Mouse (Mus musculus) layer of hippocampus, postnatal 36 days (tissue): ENCODE measurements around the gene Polr3c. TPM values are rescaled to one million over a fixed set of nuclear protein-coding genes. Genes with fewer than 3 reads are reported as not detected.
"Not testable (repeated sequence)": the region's sequence is repeated elsewhere in the genome, so short reads cannot be mapped to it uniquely, and the experiment has no call there.

Source experiments
- DNase-seq, 2 experiments: peaks; one replicate each; pipeline ENCODE4 v3.0.0; 2022
- total RNA-seq, 2 experiments: library from RNA; stranded (reverse); gene quantifications; 2 replicates each; pipeline ENCODE4 v1.2.3; 2021

The Polr3c gene
- 10 to 100 TPM; 22.0 to 24.1 TPM for total RNA-seq

GRCm38 (mm10) chr3:96727343-96727827 lies at the start of gene Polr3c, which contains the start of gene Rnf115:
Gene Polr3c (minus strand): TSS chr3:96727628.
Gene Rnf115 (plus strand): TSS chr3:96727664.
- DNase-seq, result peak; percentile 96

- DNase-seq, result no peak
Measured at GRCm38 (mm10) chr3:96777120-96777519, 49.7 kb upstream of the Polr3c start.

GRCm38 (mm10) chr3:96772949-96773348 lies 45.5 kb upstream of the Polr3c start:
- DNase-seq, result no peak

DNA sequence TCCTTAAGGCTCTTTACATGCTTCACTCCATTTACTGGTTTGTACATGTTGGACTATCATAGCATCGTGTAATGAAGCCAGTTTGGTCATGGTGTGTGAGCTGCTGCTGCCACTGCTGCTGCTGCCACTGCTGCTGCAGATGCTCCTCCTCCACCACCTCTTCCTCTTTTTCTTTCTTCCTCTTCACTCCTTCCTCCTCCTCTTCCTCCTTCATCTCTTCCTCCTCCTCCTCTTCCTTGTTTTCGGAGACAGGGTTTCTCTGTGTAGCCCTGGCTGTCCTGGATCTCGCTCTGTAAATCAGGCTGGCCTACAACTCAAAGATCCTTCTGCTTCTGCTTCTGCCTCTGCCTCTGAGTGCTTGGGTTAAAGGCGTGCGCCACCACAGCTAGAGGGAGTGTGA lies 42.5 kb upstream of the Polr3c start:
- no peak for DNase-seq

GRCm38 (mm10) chr3:96764528-96764927 lies 37.1 kb upstream of the Polr3c start:
- DNase-seq, result no peak

- DNase-seq, result peak in 1 of 2 experiments; percentile 16
Measured at GRCm38 (mm10) chr3:96759695-96760094, 32.3 kb upstream of the Polr3c start.

DNA sequence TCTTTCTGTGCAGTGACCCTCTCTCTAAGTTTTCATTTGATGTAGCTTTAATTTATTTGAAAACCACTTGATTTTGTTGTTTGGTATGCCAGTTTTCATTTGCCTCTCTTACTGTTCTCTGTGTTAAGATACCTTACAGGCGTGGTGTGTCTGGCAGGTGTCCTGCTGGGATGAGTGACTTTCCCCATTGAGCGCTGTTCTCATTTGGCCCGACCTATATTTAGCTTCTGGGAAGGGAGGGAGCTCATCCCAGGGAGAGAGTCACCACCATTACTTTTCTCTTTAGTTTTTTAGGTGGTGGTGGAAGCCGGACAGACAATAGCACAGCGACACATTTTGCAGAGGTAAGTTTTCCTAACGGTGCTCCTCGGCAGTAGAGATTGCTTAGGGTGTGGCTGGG lies 30.3 kb upstream of the Polr3c start:
- DNase-seq, result no peak

DNA sequence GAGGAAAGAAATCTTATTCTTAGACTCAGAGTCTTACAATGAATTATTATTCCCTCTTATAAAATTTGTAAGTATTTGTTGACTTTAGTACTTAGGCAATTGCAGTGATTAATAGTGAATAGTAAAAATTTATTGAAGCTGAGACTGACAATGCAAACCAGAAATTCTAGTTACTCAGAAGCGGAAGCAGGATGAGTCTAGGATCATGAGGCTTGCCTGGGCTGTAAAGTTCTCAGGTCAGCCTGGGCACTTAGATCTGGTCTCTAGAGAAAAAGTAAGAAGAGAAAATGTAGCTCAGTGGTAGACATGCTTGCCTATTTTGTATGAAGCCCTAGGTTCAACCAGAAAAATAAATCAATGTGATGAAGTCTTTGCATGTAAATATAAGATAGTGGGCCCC lies 28.5 kb upstream of the Polr3c start:
- DNase-seq, result no peak

DNA sequence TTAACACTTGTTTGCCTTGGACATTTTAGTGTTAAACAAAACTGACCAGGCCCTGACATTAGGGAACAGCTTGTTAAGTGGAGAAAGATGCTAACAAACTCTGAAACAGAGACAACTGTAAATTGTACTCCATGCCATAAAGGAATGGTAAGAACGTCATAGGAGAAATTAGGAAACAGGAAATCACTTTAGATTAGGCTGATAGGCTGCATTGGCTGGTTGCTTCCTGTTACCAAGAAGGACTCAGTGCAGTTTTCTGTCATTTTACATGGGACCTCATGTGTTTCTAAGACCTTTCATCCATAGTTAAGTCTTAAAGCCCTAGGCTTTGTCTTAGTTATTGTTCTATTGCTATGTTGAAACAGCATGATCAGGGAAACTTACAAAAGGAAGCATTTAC lies 19.4 kb upstream of the Polr3c start:
- DNase-seq, result no peak

DNA sequence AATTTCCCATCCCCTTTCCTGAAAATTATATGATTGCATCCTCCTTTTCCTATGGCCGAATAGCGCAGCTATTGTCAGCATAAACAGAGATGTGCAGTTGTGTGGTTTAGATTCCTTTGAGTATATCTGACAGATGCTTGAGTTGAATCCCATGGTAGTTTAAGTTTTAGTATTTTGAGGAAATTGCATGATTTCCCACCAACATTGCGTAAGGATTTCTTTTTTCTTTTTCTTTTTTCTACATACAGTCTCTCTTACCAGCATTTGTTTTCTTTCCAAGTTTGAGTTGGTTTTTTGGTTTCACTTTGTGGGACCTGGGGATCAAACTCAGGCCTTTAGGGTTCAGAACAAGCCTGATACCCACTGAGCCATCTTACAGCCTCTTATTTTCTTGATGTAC lies 16.9 kb upstream of the Polr3c start:
- DNase-seq, result no peak

GRCm38 (mm10) chr3:96740279-96740678 lies 12.9 kb upstream of the Polr3c start:
- DNase-seq, result not testable (repeated sequence)

DNA sequence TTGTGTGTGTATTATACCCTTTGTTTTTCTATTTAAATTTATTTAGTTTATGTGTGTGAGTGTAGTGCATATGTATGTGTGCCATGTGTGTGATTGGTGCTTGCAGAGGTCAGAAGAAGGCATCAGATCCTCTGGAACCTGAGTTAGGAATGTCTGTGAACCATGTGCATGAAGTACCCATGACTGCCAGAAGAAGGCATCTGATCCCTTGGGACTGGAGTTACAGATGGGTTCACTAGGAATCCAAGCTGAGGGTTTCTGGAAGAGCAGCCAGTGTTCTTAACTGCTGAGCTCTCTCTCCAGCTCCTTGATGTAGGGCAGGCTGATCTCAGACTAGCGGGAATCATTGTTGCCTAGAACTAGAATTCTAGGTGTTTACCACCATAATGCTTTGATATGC lies 10.6 kb upstream of the Polr3c start:
- no peak for DNase-seq

GRCm38 (mm10) chr3:96737013-96737740 lies 9.7 kb upstream of the Polr3c start:
- DNase-seq, result no peak

GRCm38 (mm10) chr3:96735200-96735599 lies 7.8 kb upstream of the Polr3c start:
- DNase-seq, result no peak

DNA sequence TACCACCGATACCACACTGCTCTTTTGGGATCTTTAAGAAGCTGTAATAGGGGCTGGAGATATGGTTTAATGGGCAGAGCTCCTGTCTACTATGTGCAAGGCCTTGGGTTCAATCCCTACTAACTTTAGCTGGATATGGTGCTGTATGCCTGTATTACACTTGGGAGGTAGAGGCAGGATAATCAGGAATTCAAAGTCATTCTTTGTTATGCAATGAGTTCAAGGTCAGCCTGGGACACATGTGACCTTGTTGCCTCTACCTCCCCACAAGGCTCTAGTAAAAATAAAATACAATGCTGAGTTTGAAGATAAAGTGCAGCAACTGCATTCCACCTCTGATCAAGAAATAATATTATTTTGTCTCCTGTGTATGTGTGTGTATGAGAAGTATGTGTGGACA lies 6.6 kb upstream of the Polr3c start:
- no peak for DNase-seq

GRCm38 (mm10) chr3:96730785-96731184 lies 3.4 kb upstream of the Polr3c start:
- no peak for DNase-seq

- DNase-seq, result no peak
Measured at GRCm38 (mm10) chr3:96729403-96729784, 2.0 kb upstream of the Polr3c start.

GRCm38 (mm10) chr3:96728634-96729402 lies 1.4 kb upstream of the Polr3c start:
- DNase-seq, result no peak

DNA sequence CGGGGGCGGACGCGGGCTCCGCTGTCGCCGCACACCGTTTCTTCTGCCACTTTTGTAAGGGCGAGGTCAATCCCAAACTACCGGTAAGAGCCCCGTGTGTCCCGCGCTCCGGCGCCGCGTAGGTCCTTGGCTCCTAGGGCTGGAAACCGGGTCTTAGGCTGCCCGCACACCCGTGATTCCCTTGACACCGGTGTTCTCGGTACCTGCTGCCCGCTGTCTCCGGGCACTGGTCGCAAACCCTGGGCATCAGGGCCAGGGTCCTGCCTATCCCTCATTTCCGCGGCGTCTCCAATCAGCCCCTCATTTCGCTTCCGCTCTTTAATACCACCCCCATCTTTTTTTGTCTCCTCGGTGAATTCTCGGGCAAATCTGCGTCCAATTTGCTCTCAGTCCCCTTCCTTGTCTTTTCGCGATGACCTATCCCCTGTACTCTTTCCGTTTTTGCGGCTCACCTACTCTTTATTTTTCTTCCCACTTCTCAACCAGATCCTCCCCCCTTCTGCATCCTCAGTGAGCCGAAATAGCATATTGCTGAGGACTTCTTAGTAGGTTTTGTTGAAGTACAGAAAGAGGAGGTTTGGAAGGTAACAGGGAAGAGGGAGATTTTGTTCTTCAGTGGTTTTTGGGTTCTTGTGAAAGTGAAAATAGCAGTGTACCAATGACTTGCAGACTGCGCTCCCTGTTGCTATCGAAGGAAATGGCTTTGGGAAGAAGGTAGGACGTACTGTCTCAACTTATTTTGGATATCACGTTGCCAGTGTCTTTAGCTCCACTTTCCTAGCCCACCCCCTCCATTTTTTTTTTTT lies 603 bp upstream of the Polr3c start:
- peak in 1 of 2 experiments; percentile 23 for DNase-seq

DNA sequence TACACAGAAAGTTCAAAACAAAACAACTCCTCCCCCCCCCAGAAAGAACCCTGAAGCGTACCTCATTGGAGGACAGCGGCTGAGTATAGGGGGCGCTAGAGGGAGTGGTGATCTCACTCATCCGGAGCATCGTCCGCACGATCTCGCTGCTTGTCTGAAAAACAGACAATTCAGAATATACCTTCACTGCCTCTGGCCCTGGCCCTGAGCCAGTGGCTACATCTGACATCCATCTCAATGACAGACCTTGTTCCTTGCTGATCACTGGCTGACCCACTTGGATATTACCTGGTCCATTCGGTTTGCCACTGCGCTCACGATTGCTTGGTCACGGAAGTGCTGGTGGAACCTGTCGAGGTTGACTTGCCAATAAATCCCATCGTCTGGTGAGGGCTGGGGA lies 8.3 kb downstream of the Polr3c start:
- DNase-seq, result peak; percentile 51 to 52

DNA sequence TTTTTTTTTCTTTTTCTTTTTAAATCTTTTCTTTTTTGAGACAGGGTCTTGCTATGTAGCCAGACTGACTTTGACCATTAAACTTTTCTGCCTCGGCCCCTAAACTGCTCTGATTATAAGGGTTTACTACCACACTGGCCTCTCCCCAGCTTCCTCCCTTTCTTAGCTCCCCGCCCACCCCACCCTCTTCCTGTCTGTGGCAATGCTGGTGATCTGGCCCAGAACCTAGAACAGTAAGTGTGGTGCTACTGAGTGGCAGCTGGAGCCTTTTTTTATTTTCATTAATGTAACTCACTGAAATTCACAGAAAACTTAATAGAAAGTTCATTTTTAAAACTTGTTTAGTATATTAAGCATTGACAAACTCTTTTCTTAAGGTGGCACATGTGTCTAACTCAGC lies 11.6 kb downstream of the Polr3c start:
- DNase-seq, result no peak

- no peak for DNase-seq
Measured at GRCm38 (mm10) chr3:96714286-96714685, 13.1 kb downstream of the Polr3c start.

DNA sequence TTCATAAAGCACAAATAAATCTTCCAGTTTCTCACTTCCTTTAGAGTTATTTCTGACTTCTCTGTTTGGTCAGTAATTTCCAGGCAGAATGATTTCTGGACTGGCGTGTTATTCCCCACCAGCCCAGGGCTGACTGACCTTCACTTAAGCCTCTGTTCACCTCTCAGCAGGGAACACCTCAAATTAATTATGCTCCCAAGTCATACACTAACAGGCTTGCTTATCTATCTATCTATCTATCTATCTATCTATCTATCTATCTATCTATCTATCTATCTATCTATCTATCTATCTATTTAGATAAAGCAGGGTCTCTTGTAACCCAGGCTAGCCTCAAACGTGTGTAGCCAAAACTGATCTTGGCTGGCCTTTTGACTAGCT lies 18.8 kb downstream of the Polr3c start:
- no peak for DNase-seq
